Mouse (Mus musculus): Measurements from ENCODE around the gene Fmo1. TPM values are rescaled to one million over a fixed set of nuclear protein-coding genes. Genes with fewer than 3 reads are reported as not detected.

The Fmo1 gene
- total and polyA plus RNA-seq, 3 experiments, result 1.8 TPM; not detected in 2

DNA sequence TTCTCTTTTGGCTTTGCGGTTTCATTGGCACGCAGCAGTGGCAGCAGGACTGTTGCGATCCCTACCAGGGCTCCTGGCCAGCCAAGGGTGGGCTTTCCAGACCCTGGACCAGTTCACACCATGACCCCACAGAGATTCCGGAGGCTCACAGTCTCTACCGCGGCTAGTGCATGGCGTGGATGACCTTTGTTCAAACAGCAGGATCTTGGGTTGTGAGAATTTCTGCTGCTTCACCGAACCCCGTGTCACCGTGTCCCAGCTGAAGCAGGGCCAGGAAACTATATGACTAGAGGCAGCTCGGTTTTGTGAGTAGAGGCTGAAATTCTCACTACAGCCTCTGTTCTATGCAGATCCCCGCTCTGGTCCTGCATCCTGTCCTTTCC, 7.7 kb downstream of the Fmo1 start:
- no peak for DNase-seq (ENCODE audit: low read depth, low spot score)
- Histone ChIP-seq H3K27ac (ENCODE audit: control insufficient read depth, low read depth, low read length) (no peak overlapping the region), H3K4me3 (ENCODE audit: control insufficient read depth in 1 of 2, insufficient read depth in 1 of 2, low read depth in 2 of 2, low read length in 2 of 2) (no peak overlapping the region), H3K9ac (ENCODE audit: control insufficient read depth, low read depth, low read length, poor library complexity, severe bottlenecking) (no peak overlapping the region), H3K27me3 (ENCODE audit: control insufficient read depth in 1 of 2, insufficient read depth in 2 of 2, low read length in 2 of 2) (no peaks in the 10 kb centered on the region; a peak in 1 of 4 replicates), H3K79me2 (ENCODE audit: control insufficient read depth, insufficient read depth, low read length, poor library complexity) (no peaks in the 10 kb centered on the region), H3K9me3 (replicated peaks; ENCODE audit: insufficient read depth, low read length) (no peaks in the 10 kb centered on the region), H3K36me3 (ENCODE audit: control insufficient read depth in 1 of 2, insufficient read depth in 2 of 2, low read length in 2 of 2) (no peaks in the 10 kb centered on the region), H3K4me1 (ENCODE audit: control insufficient read depth in 1 of 2, insufficient read depth in 2 of 2, low read length in 2 of 2) (no peaks in the 10 kb centered on the region)
- no peak for TF ChIP-seq MAX (IDR thresholded peaks at IDR 0.05; ENCODE audit: low read length)
- TF ChIP-seq TBP (IDR thresholded peaks at IDR 0.05; ENCODE audit: low read depth, low read length), result no peak
- no peak for TF ChIP-seq USF1 (IDR thresholded peaks at IDR 0.05; ENCODE audit: low read depth, low read length)
- TF ChIP-seq POLR2AphosphoS2 (IDR thresholded peaks at IDR 0.05; ENCODE audit: low read length), result no peak
- no peak for TF ChIP-seq MEF2A (IDR thresholded peaks at IDR 0.05; ENCODE audit: extremely low read depth, insufficient replicate concordance, low read depth, low read length, poor library complexity, severe bottlenecking)
- TF ChIP-seq ZC3H11A (IDR thresholded peaks at IDR 0.05; ENCODE audit: low read depth, low read length), result no peak

DNA sequence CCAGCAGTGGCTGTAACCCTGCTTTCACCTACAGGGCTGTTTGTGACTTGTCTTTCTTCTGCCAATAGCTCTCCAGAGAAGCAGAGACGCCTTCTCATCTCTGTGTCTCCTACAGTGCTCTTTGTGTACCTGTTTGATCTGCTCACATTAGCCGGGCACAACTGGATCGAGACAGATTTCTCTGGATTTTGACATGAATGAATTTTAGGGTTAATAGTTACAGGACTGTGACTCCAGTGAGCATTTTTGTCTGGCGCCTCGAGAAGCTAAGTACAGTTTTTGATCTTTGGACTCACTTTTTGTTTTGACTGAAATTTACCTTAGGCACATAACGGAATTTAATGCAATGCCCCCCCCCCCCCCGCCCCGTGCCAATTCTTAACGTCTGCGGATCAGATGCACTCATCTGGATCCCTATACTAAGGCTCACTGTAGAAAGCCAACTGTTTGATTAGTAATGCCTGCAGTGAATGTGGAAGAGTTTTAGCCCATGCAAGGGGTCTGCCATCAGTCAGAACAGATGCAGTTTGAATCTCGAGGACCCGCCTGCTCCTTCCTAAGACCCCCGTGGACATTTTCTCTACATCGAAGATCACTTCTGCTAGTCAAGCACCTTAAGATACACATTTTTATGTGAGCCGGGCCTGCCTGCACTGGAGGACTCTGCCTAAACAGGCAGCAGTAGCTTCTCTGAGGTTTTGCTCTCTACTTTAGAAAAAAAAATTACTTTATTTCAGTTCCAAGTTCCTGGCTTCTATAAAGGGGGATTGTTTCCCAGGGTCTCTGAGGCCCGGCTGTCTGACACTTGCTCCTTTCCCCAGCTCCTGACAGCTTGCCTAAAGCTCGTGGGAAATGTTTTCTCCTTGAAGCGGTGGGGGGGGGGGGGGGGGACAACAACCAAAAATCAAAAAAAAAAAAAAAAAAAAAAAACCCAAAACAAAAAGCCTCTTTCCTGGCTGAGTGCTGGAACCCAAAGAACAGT, 8.4 kb downstream of the Fmo1 start:
- no peak overlapping the region for H3K9ac ChIP-seq (ENCODE audit: control insufficient read depth, low read depth, low read length, poor library complexity, severe bottlenecking)
- TF ChIP-seq EP300 (IDR thresholded peaks at IDR 0.05; ENCODE audit: low read depth in 1 of 2, low read length in 2 of 2) (no peak), UBTF (IDR thresholded peaks at IDR 0.05; ENCODE audit: borderline replicate concordance, insufficient read depth, low read depth, low read length) (no peak), MAZ (IDR thresholded peaks at IDR 0.05; ENCODE audit: low read depth, low read length) (no peak), E2F4 (IDR thresholded peaks at IDR 0.05; ENCODE audit: borderline replicate concordance, low read depth, low read length) (no peak), HCFC1 (IDR thresholded peaks at IDR 0.05; ENCODE audit: low read depth, low read length) (no peak), CHD2 (IDR thresholded peaks at IDR 0.05; ENCODE audit: low read length) (no peak), ZC3H11A (IDR thresholded peaks at IDR 0.05; ENCODE audit: low read depth, low read length) (no peak), USF2 (IDR thresholded peaks at IDR 0.05; ENCODE audit: borderline replicate concordance in 1 of 2, insufficient read depth in 1 of 2, low read depth in 1 of 2, low read length in 2 of 2) (no peak), NRF1 (IDR thresholded peaks at IDR 0.05; ENCODE audit: insufficient read depth, low read depth, low read length, poor library complexity, severe bottlenecking) (no peak), ELF1 (IDR thresholded peaks at IDR 0.05; ENCODE audit: low read depth, low read length) (no peak), MYB (IDR thresholded peaks at IDR 0.05; ENCODE audit: low read depth, low read length) (no peak), POLR2AphosphoS5 (IDR thresholded peaks at IDR 0.05; ENCODE audit: borderline replicate concordance, low read depth, low read length) (no peak), MXI1 (IDR thresholded peaks at IDR 0.05; ENCODE audit: low read depth, low read length) (no peak), TBP (IDR thresholded peaks at IDR 0.05; ENCODE audit: low read depth, low read length) (no peak), ZKSCAN1 (IDR thresholded peaks at IDR 0.05; ENCODE audit: low read depth, low read length) (no peak), TCF12 (IDR thresholded peaks at IDR 0.05; ENCODE audit: low read depth, low read length) (no peak)
- DNase-seq (ENCODE audit: low read depth, low spot score), result no peak
- H3K36me3 ChIP-seq (ENCODE audit: control insufficient read depth in 1 of 2, insufficient read depth in 2 of 2, low read length in 2 of 2), result no peaks in the 10 kb centered on the region
- H3K4me1 ChIP-seq (ENCODE audit: control insufficient read depth in 1 of 2, insufficient read depth in 2 of 2, low read length in 2 of 2), result no peaks in the 10 kb centered on the region
- H3K27me3 ChIP-seq (ENCODE audit: control insufficient read depth in 1 of 2, insufficient read depth in 2 of 2, low read length in 2 of 2), result no peaks in the 10 kb centered on the region; a peak in 1 of 4 replicates
- no peaks in the 10 kb centered on the region for H3K79me2 ChIP-seq (ENCODE audit: control insufficient read depth, insufficient read depth, low read length, poor library complexity)
- no peak overlapping the region for H3K4me3 ChIP-seq (ENCODE audit: control insufficient read depth in 1 of 2, insufficient read depth in 1 of 2, low read depth in 2 of 2, low read length in 2 of 2)
- no peak overlapping the region for H3K27ac ChIP-seq (ENCODE audit: control insufficient read depth, low read depth, low read length)
- H3K9me3 ChIP-seq (replicated peaks; ENCODE audit: insufficient read depth, low read length), result no peaks in the 10 kb centered on the region
